ENCODE assay signal across 13 mouse cellular contexts in genomic region chr1:192546843-192547242, GRCm38 (mm10).
DNase-seq lines count a peak whose midpoint lies in the region; ATAC-seq and TF ChIP-seq lines count a peak whose summit lies in the region.
"Had no signal": no experiment of that assay in that cellular context is flagged by ENCODE, and none has a peak within 500 bp of the region (broad histone marks: within the 10 kb centered on the region; RNA-seq: fewer than 3 reads in every experiment).

No protein-coding gene starts in this region.

- no peaks in the 10 kb centered on the region for H3K4me1 ChIP-seq in embryonic facial prominence, embryonic 11.5 days (ENCODE audit: control insufficient read depth, insufficient read depth, low read length)
- peaks cover 5% of the 10 kb centered on the region; the same call in 1 of the 2 replicates for H3K4me1 ChIP-seq in embryonic facial prominence, embryonic 10.5 days
- no peaks in the 10 kb centered on the region for H3K4me1 ChIP-seq in kidney, postnatal 0 days (replicated peaks; ENCODE audit: insufficient read depth, low read length)
- no peaks in the 10 kb centered on the region for H3K4me1 ChIP-seq in kidney, embryonic 14.5 days (ENCODE audit: control insufficient read depth, insufficient read depth, low read length)
- H3K4me1 ChIP-seq in cerebellum, adult 2 months (ENCODE audit: control insufficient read depth, insufficient read depth, low read length), result peaks cover 2% of the 10 kb centered on the region; the same call in 1 of the 2 replicates

- ATAC-seq in embryonic facial prominence, embryonic 11.5 days (replicated peaks; ENCODE audit: insufficient number of reproducible peaks, low FRiP score, low TSS enrichment, low read depth), result no peak
- ATAC-seq in kidney, postnatal 0 days (replicated peaks; ENCODE audit: low FRiP score, low read depth), result no peak
- no peak for ATAC-seq in kidney, embryonic 14.5 days (ENCODE audit: low FRiP score, low TSS enrichment)
- no peak for ATAC-seq in erythroblast, adult 5-6 weeks (replicated peaks; ENCODE audit: low FRiP score, poor library complexity, severe bottlenecking)

- H3K27me3 ChIP-seq in embryonic facial prominence, embryonic 11.5 days (ENCODE audit: control insufficient read depth, insufficient read depth, low read length), result no peaks in the 10 kb centered on the region
- H3K27me3 ChIP-seq in embryonic facial prominence, embryonic 10.5 days (replicated peaks; ENCODE audit: low read depth, poor library complexity, severe bottlenecking), result no peaks in the 10 kb centered on the region
- no peaks in the 10 kb centered on the region for H3K27me3 ChIP-seq in kidney, postnatal 0 days (ENCODE audit: insufficient read depth, low read length)
- no peaks in the 10 kb centered on the region for H3K27me3 ChIP-seq in kidney, embryonic 14.5 days (ENCODE audit: control insufficient read depth, insufficient read depth, low read length)
- no peaks in the 10 kb centered on the region for H3K27me3 ChIP-seq in cerebellum, adult 2 months (ENCODE audit: control insufficient read depth, insufficient read depth, low read length)
- H3K27me3 ChIP-seq: hindbrain, embryonic 12.5 days had no signal

- H3K27ac ChIP-seq in embryonic facial prominence, embryonic 11.5 days (replicated peaks; ENCODE audit: low read depth, low read length), result no peak overlapping the region
- H3K27ac ChIP-seq in embryonic facial prominence, embryonic 10.5 days (replicated peaks), result no peak overlapping the region
- no peak overlapping the region for H3K27ac ChIP-seq in kidney, postnatal 0 days
- H3K27ac ChIP-seq in kidney, embryonic 14.5 days (ENCODE audit: low read depth, low read length), result no peak overlapping the region
- H3K27ac ChIP-seq in cerebellum, adult 2 months (ENCODE audit: insufficient read depth, low read length), result no peak overlapping the region
- H3K27ac ChIP-seq: forebrain, embryonic 10.5 days; hindbrain, embryonic 12.5 days had no signal

- intact Hi-C loops in gastrocnemius, postnatal 36 days (cut with DNase I), result no loop called here

- 24% methylated on average over 1 of the region's 1 CpGs for WGBS in embryonic facial prominence, embryonic 11.5 days
- 45% methylated on average over 1 of the region's 1 CpGs for WGBS in embryonic facial prominence, embryonic 10.5 days
- WGBS in kidney, postnatal 0 days, result 33% methylated on average over 1 of the region's 1 CpGs
- WGBS in kidney, embryonic 14.5 days, result 43% methylated on average over 1 of the region's 1 CpGs
- 32% methylated on average over 1 of the region's 1 CpGs for WGBS in cerebellum, adult 2 months

- peak; percentile 68 for TF ChIP-seq CTCF in kidney, postnatal 0 days (IDR thresholded peaks at IDR 0.05; ENCODE audit: low read depth)
- TF ChIP-seq CTCF in cerebellum, adult 2 months (IDR thresholded peaks at IDR 0.05; ENCODE audit: borderline replicate concordance, insufficient read depth, low read depth, low read length), result peak; percentile 74

- no peaks in the 10 kb centered on the region for H3K9me3 ChIP-seq in embryonic facial prominence, embryonic 11.5 days (replicated peaks; ENCODE audit: control insufficient read depth, low read length)
- H3K9me3 ChIP-seq in embryonic facial prominence, embryonic 10.5 days, result no peaks in the 10 kb centered on the region
- H3K9me3 ChIP-seq in kidney, postnatal 0 days (replicated peaks; ENCODE audit: low read length), result no peaks in the 10 kb centered on the region
- H3K9me3 ChIP-seq in kidney, embryonic 14.5 days (ENCODE audit: control insufficient read depth, low read length), result no peaks in the 10 kb centered on the region
- H3K9me3 ChIP-seq: forebrain, embryonic 10.5 days; hindbrain, embryonic 12.5 days had no signal

- no peak overlapping the region for H3K4me2 ChIP-seq in embryonic facial prominence, embryonic 11.5 days (ENCODE audit: low read depth, low read length)
- H3K4me2 ChIP-seq in kidney, postnatal 0 days (ENCODE audit: low read length), result no peak overlapping the region
- no peak overlapping the region for H3K4me2 ChIP-seq in kidney, embryonic 14.5 days (replicated peaks; ENCODE audit: low read depth, low read length)
- H3K4me2 ChIP-seq: hindbrain, embryonic 12.5 days had no signal

- H3K4me3 ChIP-seq in embryonic facial prominence, embryonic 11.5 days (ENCODE audit: low read depth, low read length), result no peak overlapping the region
- H3K4me3 ChIP-seq in embryonic facial prominence, embryonic 10.5 days, result no peak overlapping the region
- H3K4me3 ChIP-seq in kidney, postnatal 0 days (replicated peaks; ENCODE audit: low read depth, low read length), result no peak overlapping the region
- no peak overlapping the region for H3K4me3 ChIP-seq in kidney, embryonic 14.5 days (ENCODE audit: low read length)
- no peak overlapping the region for H3K4me3 ChIP-seq in cerebellum, adult 2 months (replicated peaks; ENCODE audit: insufficient read depth, low read depth, low read length)
- H3K4me3 ChIP-seq: forebrain, embryonic 10.5 days; hindbrain, embryonic 12.5 days had no signal

- TF ChIP-seq POLR2A in cerebellum, adult 2 months (IDR thresholded peaks at IDR 0.05; ENCODE audit: borderline replicate concordance, insufficient read depth, low read length), result no peak

- peak; percentile 10 for DNase-seq in embryonic facial prominence, embryonic 11.5 days (ENCODE audit: low spot score)
- DNase-seq in embryonic facial prominence, embryonic 10.5 days (ENCODE audit: low spot score), result no peak
- peak; percentile 65 for DNase-seq in kidney, postnatal 0 days (ENCODE audit: low spot score)
- peak; percentile 27 for DNase-seq in 3T3-L1 (ENCODE audit: low read depth, low spot score)
- DNase-seq in cerebellum, adult 2 months, result peak; percentile 25 to 44
- DNase-seq in gastrocnemius, postnatal 36 days, result no peak
- DNase-seq: adrenal gland, postnatal 25 days; left cerebral cortex, postnatal 4 days; right cerebral cortex, postnatal 4 days had no signal

- H3K9ac ChIP-seq in embryonic facial prominence, embryonic 11.5 days (replicated peaks; ENCODE audit: low read length), result no peak overlapping the region
- H3K9ac ChIP-seq in kidney, postnatal 0 days (ENCODE audit: low read depth, low read length), result no peak overlapping the region
- no peak overlapping the region for H3K9ac ChIP-seq in kidney, embryonic 14.5 days (ENCODE audit: low read depth, low read length)
- H3K9ac ChIP-seq: hindbrain, embryonic 12.5 days had no signal

- no peaks in the 10 kb centered on the region for H3K36me3 ChIP-seq in embryonic facial prominence, embryonic 11.5 days (replicated peaks; ENCODE audit: control insufficient read depth, insufficient read depth, low read depth, low read length)
- H3K36me3 ChIP-seq in embryonic facial prominence, embryonic 10.5 days (replicated peaks), result no peaks in the 10 kb centered on the region
- no peaks in the 10 kb centered on the region for H3K36me3 ChIP-seq in kidney, postnatal 0 days (ENCODE audit: insufficient read depth, low read length)
- H3K36me3 ChIP-seq in kidney, embryonic 14.5 days (ENCODE audit: control insufficient read depth, insufficient read depth, low read length), result no peaks in the 10 kb centered on the region
- H3K36me3 ChIP-seq: forebrain, embryonic 10.5 days; hindbrain, embryonic 12.5 days had no signal

Comparison
In these comparisons a context has a peak if more than half of its experiments do, and no peak if none do; other contexts are left out.
1. DNase-seq: peak in embryonic facial prominence, embryonic 11.5 days (single experiment), kidney, postnatal 0 days (single experiment), 3T3-L1 (single experiment) and cerebellum, adult 2 months (2 of 2); none in embryonic facial prominence, embryonic 10.5 days (single experiment) and gastrocnemius, postnatal 36 days (0 of 2).